Mouse (Mus musculus) adrenal gland, postnatal 25 days (tissue): Measurements from ENCODE around the gene Il1rl1. TPM values are rescaled to one million over a fixed set of nuclear protein-coding genes. Genes with fewer than 3 reads are reported as not detected.

Experiments
- DNase-seq: peaks from one replicate; pipeline ENCODE4 v3.0.0; 2021; ENCODE audit warnings: mixed read lengths
- total RNA-seq: library from RNA; stranded (reverse); gene quantifications from 2 replicates; pipeline ENCODE4 v1.2.3, GENCODE M21; 2021

The Il1rl1 gene
- total RNA-seq, 1 experiment from 2014 or later = 0.18 TPM

DNA sequence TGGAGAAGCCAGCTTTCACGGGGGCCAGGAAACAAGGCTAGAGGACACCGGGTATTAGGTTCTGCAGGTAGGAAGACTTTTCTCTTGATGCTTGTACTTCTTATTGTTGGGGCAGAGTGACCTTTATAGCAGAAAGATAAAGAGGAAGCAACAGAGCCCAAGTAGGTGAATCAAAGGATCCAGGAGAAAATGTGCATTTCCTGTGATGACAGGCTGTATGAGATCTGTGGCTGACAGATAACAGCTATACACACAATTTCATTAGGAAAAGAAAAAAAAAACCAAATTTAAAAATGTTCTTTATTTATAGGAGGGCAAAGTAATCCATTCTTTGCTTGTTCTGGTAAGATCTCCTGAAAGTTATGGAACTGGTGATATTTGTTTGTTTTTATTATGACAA, 8.0 kb downstream of the Il1rl1 start:
- DNase-seq = no peak

DNA sequence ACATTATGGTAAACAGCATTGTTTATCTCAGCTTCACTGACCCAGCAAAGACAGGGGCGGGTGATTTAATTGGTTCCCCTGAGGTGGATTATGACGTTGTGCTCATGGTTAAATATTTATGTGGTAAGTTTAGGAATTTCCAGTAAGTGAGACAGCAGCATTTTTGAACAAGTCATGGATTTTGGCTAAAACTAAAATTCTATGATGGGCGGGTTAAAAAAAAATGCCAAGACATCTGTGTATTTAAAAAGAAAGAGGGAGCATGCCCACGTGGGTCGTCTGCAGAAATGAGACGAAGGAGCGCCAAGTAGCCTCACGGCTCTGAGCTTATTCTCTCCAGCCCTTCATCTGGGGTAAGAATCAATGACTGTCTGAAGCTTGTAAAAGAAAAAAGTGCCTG, 10.1 kb downstream of the Il1rl1 start:
- no peak for DNase-seq

DNA sequence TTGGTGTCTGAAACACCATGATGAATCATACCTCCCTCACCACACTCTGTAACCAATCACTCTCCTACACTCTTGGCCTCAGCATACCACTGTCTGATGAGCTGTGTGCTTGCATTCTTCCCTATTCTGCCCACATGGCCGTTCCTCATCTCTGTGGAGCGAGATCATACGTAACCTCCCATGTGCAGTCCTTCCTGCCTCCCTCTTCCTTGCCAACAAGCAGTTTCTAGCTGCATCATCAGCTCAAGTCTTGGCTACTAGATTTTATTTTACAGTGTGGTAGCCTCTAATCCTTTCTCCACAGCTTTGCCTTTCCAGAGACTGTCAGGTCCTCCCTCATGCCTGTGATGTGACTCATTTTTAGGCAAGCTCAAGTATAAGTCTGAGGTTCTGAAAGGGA, 15.4 kb downstream of the Il1rl1 start:
- no peak for DNase-seq

DNA sequence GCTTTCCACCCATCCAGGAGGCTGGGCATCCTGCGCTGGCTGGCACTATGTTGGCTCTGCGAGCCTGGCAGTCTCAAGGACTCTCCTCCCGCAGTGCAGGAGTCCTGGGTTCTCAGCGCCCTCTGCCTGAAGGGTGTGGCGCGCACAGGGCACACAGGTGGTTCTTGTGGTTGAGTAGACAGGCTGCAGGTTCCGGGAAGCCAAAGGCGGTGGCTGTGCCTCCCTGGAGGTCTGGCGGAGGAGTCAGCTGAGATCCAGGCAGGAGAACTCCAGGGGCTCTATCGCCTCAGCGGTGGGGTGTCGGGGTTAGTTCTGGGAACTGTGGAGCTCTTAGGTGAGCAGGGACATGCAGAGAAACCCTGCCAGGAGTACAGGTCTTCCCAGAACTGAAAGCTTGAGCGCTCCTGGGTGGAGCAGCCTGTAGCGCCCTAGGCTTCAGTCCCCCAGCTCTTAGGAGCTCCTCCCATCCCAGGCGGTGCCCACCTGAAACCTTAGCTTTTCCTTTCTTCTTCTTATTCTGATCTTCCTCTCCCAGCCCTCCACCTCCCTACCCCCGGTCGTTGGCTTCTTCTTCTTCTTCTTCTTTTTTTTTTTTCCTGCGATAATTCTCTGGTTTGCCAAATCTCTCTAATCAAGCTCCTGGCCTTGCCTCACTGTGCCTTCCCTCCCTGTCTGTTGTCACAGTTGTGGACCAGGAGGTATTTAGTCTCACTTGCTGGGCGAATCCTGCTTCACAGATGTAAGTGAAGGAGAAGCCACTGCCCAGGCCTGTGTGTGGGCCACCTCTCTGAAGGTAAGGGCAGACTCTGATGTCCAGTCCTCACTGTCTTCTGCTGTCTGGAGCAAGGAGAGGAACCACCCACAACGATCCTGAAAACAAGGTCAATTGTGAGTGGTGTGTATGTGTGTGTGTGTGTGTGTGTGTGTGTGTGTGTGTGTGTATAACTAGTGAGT, 36.4 kb downstream of the Il1rl1 start, which contains the start of gene Il18r1:
TSS of gene Il18r1 (plus strand) at position 76 of the 954 bp plus-strand sequence.
- DNase-seq = peak; percentile 1

DNA sequence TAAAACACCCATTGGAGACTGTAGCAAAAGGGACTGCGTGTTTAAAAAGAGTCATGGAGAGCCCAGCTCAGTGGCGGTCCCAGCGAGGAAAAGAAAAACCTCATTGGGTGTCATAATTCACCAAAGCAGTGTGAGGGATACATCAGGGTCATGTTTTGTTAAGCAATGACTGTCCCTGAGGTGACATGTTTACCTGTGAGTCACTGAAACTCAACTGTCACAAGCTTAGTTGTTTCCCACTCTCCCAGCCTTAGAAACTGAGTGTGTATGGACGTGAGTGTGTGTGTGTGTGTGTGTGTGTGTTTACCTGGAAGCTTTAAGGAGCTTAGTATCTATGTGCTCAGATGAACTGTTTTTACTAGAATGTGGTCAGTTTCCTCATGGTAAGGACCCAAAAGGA, 37.9 kb downstream of the Il1rl1 start:
- no peak for DNase-seq

DNA sequence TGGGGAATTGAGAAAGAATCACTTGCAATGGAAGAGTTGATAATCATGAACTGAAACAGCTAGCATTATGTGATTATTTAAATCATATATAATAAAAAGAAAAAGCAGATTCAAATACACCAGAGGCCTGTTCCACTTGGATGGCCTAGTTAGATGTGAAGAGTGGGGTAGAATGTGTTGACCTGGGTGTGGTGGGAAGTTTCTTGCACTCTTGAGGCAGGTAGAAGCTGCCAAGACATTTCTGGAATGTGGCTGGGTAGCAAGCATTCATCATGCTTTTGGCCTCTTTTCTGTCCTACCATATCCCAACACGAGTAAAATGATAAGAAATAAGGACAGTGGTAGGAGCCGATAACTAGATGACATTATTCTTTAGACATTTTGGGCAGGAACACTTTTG, 39.4 kb downstream of the Il1rl1 start:
- DNase-seq = no peak

DNA sequence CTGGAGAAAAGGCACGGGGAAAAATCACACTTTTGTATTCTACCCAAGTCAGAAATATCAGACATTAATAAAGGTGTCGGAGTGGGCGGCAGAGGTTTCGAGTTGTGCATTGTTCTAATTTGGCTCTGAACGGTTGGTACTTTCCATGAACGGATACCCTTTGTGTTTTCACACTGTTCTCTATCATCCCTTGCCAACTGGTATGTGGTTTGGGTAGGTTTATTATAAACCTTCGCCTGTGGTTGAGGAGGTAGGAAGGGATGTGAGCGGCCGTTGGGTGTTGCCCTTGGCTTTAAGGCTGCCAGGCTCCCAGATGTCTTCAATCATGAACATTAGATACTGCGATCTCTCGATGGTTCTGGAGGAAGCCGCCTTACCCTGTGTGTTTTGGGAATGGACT, 40.5 kb downstream of the Il1rl1 start:
- DNase-seq = no peak

DNA sequence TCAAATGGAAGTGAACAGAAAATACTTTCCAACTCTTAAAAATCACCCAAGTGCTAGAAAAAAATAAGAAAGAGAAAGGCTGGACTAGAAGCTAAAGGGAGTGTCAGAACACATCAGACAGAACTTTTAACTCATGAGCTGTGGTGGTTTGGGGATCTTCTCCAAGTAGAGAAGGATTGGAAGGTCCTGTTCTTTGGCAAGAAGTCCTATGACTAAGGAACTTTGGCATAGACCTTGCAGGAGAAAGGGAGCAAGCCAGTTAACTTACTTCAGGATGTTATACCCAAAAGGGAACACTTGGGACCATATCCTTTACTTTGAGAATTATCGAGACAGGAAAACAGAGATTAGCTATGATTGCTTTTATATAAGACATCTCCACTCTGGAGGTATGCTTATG, 43.0 kb downstream of the Il1rl1 start:
- DNase-seq = no peak

DNA sequence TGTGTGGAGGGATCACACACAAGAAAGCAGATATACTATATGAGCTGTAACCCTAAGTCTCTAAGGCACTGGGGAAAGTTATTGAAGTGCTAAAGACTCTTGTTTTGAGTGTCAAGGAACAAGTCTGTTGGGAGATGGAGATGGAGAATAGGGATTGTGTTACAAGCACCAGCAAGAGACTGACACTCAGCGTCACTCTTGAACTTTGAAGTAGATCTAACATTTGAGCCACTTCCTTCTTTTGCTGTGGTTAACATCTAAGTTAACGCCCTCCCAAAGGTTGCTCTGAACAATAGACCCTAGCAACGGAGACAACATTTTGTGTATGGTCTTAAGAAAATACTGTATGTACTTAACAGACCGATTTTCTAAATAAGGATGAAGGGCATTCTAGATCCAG, 44.3 kb downstream of the Il1rl1 start:
- DNase-seq = no peak

DNA sequence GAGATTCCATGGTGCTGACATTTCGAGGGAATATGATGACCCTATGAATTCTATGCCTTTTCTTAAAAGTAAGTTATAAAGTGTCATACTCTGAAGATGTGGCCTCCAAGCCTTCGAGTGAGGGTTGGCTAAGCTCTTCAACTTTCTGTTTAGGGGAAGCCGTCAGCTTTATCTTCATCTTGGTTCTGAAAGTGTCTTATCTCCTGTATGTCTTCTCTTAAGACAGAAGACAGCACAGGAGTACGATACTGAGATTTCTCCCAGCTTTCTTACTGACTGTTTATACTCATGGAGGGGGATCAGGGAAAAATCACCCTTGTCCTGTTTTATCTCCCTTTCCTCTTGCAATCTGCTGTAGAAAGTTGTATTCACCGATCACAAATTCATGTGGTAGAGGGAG, 45.0 kb downstream of the Il1rl1 start:
- no peak for DNase-seq

DNA sequence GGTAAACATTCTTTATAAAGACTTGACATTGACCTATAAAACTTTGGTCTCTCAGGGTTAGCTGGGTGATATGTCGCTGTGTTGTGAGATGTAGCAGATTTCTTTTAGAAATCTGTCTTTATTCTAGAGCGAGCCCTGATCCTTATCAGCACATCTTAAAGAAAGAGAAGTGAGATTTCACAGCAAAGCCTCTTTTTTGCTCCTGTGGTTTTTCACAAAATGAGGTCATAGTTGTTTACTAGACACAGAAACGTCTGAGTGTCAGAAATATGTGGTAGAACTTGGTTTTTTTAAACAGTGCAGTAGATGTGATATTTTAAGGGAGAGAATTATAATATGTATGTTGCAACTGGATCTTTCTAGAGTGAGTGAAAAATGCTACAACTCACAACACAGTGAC, 46.3 kb downstream of the Il1rl1 start:
- no peak for DNase-seq

DNA sequence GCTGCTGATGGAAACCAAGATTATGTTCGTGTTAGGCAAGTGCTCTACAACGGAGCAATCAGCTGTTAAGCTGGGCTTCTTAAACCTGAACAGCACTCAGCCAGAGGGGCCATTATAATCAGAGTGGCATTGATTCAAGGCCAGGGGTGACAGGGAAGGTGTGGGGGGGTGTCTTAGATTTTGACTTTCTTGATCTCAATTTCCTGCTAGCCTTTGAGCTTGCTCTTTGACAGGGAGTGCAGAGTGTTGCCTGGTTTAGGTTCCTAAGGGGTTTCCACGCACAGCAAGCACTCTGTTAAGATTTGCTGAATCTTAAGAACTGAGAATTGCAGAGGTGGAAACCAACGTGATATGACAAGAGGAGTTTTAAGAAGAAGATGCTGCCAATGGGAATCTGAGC, 47.4 kb downstream of the Il1rl1 start:
- no peak for DNase-seq

DNA sequence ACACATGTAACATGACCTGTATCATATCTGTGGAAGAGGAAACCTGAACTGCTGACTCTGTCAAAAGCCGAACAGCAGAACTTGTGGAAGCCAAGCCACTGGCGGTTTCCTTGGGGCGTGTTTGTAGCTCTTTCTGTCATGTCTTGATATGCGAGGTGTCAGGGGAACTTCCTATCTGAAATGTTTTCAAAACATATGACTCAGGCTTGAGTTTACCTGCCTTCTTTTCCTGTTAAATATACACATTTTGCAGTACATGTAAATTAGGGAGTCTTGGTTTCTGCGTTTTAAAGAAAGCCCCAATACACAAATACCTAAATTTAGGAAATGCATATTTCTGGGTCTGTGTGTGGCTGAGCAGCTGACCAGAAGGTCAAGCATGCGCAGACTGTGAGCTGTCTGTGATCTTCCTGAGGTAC, 50.1 kb downstream of the Il1rl1 start:
- DNase-seq = no peak

DNA sequence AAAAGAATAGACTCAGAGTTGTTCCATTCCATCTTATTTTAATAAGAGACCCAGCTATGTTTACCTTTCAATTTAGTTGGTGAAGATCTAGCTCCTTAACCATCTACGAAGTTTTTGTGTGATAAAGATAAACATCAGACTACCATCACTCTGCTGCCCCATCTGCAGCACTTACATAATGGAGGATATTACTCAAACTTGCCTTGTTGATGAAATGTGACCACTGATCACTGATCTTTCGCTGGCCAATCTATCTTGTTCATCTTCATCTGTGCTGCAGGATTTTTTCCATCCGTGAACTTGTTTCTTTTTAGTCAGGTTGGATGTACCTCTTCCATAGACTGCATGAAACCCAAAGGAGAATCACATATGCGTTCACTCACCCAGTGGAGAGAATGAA, 65.2 kb downstream of the Il1rl1 start:
- DNase-seq = no peak

DNA sequence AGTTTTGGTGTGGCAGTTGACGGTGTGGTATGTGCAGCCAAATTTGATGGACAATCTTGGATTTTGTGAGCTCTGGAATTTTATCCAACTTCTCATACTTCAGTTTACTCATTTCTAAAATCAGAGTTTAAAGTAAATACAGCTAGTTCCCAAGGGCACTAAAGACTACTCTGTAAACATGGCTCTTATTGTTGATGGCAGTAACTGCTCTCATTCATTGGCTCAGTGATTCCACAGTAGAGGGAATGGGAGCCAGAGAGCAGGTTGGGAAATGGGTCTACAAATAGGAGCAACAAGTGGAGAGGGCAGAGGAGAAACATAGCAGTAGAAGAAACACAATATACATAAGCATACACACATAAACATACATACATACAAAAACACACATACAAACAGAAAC, 70.3 kb downstream of the Il1rl1 start:
- no peak for DNase-seq

DNA sequence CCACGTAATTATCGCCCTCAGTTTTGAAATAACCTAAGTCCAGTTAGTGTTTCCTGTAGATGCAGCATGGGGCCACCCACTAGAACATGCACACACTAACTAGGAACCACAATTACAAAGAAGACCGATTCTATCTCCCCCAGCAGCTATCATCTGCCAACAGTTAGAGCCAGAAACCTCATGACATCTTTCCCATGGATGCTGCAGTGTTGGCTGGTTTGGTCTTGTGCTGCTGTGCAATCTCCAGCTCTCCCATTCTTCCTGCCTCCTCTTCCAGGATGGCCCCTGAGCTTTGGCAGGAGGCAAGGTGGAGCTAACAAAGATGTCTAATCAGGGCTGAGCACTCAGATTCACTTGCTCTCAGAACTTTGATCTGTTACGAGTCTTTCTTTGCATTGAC, 71.8 kb downstream of the Il1rl1 start:
- no peak for DNase-seq

DNA sequence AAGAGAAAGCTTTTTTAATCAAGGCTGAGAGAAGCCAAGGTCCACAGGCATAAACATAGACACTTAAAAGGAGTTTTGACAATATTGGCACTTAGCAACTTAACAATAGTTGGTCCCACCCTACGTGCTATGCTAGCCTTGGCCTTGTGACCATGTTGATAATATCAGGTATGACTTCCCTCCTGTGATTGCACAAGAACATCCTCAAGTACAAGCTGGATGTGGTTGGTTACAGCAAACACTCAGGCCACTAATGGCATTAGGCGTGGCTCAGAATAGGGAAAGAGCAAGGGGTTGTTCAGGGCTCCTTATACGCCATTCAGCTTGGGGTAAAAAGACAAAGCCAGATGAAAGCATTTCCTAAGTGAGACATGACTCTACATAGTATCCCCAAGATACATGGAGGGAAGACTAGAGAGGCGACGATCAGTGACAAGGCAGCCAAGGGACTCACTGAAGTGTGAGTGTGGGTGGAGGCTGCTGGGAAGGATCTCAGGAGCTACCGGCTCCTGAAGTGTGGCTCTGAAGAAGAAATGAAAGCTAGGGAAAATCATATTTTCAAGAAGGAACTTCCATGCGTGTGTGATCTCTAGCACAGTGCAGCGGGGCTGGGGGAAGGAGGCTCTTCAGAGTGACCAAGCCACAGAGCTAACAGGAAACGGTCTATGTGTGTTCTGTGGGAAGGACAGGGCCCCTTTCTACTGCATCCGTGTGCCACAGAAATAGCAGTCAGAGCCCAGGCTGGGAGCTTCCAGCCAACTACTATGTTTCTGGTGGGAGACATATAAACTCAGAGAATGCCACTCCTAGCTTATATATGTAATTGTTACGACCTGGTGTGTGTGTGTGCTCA, 72.4 kb downstream of the Il1rl1 start:
- no peak for DNase-seq

DNA sequence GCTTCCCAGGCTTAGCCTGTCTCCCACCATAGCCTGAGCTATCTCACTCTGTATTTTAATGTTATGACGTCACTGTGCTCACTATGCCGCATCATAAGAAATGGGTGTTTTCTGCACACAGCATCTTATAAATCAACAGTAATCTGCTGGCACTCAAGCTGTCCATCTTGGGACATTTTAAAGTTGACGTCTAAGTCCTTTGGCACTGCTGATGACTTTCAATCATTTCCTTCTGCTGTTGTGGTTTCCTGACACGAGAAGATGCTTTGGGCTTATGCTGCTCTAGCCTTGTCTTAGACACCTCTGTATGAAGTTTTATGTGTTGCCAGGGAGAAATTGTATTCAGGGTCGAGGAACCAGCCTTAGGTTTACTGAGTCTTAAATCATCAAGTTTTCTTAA, 75.2 kb downstream of the Il1rl1 start:
- no peak for DNase-seq

Other genes with a start within 250 kb of the Il1rl1 start
- gene Il1r1, start 204.5 kb upstream of the Il1rl1 start, total RNA-seq = 3.4 and 3.6 TPM in 2 replicates
- 0.95 and 1.4 TPM in 2 replicates for gene Il1rl2, start 105.0 kb upstream of the Il1rl1 start, total RNA-seq
- gene Il18r1, start 36.0 kb downstream of the Il1rl1 start, total RNA-seq = not detected in 2 replicates
- 0.15 TPM in 1 of 2 replicates, not detected in the other for gene Il18rap, start 85.8 kb downstream of the Il1rl1 start, total RNA-seq
- gene Slc9a4, start 150.5 kb downstream of the Il1rl1 start, total RNA-seq = not detected in 2 replicates